Mouse (Mus musculus): ENCODE data around the gene Tbce.
A peak's percentile ranks its signal among the peaks of the same experiment; 100 is the strongest.
"Not testable (repeated sequence)": the region's sequence is repeated elsewhere in the genome, so short reads cannot be mapped to it uniquely, and the experiment has no call there.

The Tbce gene

DNA sequence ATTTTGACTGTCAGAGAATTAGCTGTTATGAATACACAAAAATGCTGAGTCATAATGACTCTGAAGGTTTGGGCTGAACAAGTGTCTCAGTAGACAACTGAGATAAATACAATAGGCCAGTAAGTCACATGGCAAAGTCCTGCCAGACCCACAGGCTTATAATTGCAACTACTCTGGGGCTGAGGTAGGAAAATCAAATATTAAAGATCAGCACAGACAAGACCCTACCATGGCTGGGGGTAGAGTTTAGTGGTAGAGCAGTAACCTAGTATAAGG is 5.4 kb downstream of the Tbce start:
- no peak for DNase-seq (ENCODE audit: low spot score in 2 of 2)

DNA sequence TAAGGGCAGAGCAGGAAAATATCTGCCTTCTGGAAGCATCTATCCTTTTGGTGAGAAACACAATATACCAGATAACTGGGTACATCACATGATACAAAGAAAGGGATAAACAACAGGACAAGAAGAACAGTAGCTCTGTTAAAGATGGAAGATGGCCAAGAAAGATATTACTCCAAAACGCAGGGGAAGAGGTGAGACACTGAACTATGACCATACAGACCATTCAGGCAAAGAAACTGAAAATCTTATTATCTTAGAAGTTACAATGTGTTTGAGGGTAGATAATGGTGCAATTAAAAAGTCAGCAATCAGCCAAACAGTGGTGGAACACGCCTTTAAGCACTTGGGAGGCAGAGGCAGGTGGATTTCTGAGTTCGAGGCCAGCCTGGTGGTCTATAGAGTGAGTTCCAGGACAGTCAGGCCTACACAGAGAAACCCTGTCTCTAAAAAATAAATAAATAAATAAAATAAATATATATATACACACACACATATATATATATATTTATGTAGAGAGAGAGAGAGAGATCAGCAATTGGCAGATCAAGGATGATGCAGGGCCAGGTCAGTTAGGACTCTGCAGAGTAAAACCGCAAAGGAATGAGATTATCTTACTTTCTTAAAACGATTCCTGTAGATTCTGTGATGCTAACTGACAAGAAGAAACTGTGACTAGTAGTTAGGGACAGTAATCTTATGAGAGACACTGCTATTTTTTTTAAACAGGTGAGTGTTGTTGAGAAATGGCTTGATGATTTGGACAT is 5.9 kb downstream of the Tbce start:
- no peak for DNase-seq (ENCODE audit: low spot score in 2 of 2)

DNA sequence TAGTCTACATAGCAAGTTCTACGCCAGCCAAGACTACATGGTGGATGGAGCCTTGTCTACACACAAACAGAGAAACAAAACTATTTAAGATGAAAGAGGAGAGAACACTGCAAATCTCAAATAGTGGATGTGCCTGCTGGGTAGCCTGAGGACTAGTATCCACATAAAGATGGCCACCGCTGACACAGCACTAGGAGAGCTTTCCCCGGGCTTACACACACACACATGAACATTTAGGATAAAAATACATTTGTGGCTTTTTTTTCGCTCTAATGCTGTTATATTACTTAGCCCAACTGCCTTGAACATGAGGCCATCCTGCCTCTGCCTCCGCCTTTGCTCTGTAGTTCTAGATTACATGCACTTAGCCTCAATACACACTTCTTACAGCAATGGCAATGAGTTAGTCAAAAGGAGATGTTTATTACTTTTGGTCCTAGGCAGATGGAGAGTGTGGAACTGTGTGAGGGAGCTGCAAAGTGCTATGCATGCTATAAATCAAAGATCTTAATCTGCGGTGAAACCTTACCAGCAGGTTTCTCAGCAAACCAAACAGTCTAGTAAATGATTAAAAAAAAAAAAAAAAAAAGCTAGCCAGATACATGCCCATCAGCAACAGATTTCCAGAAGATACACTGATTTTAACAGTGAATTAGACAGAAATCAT is 13.2 kb downstream of the Tbce start:
- no peak for DNase-seq (ENCODE audit: low spot score in 2 of 2)

DNA sequence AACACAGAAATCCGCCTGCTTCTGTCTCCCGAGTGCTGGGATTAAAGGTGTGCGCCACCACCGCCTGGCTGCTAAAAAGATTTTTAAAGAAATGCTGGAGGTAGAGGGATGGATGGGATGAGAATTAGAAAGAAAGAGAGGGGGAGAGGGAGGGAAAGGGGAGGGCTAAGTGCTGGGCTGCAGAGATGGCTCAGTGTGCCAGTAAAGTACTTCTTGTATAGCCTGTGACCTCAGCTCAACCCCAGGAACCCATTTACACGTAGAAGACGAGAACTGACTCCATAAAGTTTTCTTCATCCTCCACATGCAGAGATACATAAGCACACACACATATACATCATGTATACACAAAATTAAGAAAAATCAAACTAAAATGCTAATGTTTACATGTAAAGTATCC is 13.9 kb downstream of the Tbce start:
- DNase-seq (ENCODE audit: low spot score in 2 of 2), result no peak

DNA sequence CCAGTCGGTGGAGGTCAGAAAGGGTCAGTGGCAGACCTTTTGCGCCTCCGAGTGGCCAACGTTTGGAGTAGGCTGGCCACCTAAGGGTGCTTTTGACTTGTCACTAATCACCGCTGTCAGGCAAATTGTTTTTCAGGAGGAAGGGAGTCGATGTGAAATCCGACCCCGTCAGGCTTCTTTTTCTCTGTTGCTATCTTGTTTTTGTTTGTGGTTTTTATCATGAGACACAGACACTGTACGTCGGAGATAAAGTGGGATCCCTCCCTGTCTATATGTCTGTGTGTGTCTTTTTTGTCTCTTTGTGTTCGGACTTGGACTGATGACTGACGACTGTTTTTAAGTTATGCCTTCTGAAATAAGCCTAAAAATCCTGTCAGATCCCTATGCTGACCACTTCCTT is 18.0 kb downstream of the Tbce start:
- not testable (repeated sequence) for DNase-seq (ENCODE audit: low spot score in 2 of 2)

DNA sequence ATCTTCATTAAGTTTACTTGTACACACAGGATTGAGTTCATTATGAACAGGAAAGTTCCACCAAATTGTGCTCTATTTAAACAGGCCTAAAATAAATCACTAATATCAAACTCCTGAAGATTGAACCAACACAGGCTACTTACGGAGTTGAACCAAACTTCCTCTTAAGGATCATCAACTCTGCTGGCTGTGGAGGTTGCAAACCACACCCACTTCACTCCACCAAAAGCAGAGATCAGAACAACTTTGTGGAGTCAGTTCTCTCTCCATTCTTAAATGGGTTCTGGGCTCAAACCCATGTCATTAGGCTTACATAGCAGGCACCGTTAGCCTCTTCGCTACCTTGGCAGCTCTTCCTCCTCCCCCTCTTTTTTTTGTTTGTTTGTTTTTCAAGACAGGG is 20.6 kb downstream of the Tbce start:
- DNase-seq (ENCODE audit: low spot score in 2 of 2), result no peak

DNA sequence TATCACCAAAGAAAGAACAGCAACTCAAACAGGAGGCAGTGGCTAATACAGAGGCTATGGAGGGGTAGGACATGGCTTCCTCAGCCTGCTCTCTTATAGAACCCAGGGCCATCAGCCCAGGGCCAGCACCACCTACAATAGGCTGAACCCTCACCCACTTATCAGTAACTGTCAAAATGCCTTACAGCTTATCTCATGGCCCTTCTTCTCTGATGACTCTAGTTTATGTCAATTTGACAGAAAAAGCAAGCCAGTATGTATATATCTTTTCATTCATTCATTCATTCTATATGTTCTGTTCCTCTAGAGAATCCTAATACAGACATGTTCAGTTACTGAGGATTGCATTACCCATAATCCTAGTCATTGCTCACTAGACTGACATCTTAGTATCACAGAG is 21.2 kb downstream of the Tbce start:
- DNase-seq (ENCODE audit: low spot score in 2 of 2), result no peak

DNA sequence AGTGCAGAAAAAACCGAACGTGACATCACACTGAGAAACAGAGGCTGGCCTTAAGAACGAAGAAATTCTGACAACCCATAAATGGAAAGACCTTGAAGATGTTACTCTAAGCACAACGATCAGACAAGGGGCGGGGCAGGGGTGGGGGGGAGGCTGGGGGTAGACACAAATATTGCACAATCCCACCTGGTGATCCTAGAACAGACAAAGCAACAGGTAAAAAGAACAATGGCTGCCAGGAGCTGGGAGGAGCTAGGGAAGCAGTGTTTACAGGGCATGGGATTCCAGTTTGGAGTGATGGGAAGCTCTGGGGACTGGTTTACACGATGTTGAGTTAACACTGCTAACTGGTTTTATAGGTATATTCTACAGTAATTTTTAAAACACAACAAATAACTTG is 23.8 kb downstream of the Tbce start:
- no peak for DNase-seq (ENCODE audit: low spot score in 2 of 2)

DNA sequence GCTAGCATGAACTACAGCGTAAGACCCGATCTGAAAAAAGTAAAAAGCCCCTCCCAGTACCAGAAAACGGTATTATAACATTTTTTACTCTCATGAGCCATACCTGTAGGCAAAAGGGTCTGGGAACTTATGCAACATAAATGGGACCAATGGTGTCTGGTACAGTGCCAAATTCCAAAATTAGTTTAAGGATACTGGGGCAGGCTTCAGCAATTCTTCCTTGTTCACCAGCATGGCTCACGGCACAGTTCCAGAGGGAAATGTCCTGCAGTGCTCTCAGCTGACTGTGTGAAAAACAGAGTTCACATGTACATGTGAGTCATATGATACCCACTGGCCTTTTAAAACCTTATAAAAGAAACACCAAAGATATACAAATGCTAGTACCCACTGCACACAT is 24.9 kb downstream of the Tbce start:
- no peak for DNase-seq (ENCODE audit: low spot score in 2 of 2)

DNA sequence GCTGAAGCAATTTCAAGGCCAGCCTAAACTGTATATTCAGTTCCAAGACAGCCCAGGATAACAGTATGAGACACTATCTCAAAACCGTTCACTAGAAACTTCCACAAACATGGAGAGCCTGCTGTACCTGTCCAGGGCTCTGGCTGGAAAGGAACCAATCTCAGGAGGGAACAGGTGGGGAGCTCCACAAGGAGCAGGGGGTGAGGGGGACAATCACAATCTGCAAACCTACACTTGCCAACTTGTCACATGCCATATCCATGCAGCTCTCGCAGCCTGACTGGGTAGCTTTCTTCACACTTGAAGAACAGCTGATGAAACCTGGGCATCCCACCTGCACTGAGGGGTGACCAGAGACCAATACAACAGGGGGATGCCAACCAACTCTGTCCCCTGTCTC is 25.4 kb downstream of the Tbce start:
- DNase-seq (ENCODE audit: low spot score in 2 of 2), result no peak

DNA sequence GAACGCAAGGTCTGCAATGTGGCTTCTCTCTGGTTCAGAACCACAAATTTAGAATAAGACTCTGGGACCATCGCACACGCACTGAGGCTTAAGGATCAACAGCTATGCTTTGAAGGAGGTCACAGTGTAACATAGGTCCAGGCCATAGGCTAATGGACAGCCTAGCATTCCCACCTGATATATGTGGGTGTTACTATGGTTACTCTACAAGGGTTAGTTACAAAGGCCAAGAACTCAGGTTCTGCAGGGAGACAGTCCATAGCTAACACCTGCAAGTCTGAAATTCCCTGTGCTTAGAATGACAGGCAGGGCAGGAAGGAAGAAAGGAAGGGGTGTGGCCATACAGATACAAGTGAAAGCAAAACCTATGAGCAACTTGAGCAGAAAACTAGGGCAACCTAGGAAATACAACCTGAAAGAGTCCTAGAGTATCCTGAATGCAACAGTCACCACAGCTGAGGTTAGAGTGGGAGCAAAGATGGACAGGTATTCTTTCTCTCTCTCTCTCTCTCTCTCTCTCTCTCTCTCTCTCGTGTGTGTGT is 27.9 kb downstream of the Tbce start:
- no peak for DNase-seq (ENCODE audit: low spot score in 2 of 2)

DNA sequence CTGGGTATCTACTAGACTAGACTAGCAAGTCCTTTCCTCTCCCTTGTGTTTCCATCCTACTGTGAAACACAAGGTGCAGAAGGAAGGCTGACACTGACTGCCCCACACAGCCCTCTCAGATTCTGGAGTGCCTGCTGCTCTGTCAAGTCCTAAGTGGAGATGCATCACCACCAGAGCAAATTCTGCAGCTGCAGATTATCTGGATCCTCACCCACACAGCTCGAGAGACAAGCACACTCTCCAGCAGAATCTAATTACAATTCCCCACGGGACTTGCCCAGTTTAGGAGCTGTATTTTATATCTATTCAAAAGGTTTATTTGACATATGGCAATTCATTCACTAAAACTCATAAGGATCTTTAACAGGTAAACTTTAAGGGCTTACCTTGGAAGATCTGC is 33.4 kb downstream of the Tbce start:
- DNase-seq (ENCODE audit: low spot score in 2 of 2), result peak in 1 of 2 experiments; percentile 13

DNA sequence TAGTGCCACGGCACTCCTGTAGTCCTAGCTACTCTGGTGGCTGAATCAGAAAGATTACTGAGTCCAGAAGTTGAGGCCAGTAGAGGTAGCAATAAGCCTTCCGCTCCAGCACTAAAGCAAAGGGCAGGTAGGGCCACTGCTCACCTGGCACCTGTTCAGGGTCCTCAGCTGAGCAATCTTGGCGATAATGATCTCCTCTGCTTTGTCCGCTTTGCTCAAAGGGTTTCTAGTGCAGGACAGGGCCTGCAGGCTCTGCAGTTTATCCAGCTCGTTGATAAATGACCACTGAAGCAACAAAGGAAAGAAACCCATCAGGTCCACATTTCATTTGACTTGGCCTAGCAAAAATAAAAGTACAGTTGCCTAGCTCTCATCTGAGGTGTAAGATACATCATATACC is 34.4 kb downstream of the Tbce start:
- no peak for DNase-seq (ENCODE audit: low spot score in 2 of 2)

DNA sequence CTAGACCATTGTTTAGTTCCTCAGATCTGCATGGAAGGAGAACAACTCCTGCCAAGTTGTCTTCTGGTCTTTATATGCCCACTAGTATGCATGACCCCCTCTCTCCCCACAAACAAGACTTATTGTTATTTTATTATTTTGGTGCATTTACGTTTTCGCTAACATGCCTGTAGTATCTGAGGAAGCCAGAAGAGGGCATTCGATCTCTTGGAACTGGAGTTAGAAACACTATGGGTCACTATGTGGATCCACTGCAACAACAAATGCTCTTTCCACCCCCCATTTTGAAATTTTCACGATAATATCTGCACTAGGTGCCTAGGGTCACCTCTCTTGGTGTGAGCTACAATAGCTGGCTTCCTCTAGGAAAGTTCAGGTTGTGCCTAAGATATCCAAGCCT is 35.4 kb downstream of the Tbce start:
- no peak for DNase-seq (ENCODE audit: low spot score in 2 of 2)

DNA sequence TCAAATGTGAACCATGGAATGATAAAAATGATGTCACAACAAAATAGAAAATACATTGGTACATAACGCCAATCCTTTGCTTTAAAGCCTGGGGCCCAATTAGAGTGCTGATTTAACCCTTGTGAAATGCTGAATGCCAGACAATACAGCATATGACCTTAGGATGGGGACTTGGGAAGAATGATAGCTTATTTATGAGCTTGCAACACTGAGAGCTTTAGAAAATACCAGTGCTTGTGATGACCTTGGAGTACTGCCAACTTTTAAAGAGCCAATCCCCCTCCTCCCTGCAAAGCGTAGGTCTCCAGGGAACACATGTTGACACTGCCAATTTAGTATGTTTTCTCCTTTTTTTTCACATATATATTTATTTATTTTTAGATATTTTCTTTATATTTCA is 36.7 kb downstream of the Tbce start:
- DNase-seq (ENCODE audit: low spot score in 2 of 2), result no peak

DNA sequence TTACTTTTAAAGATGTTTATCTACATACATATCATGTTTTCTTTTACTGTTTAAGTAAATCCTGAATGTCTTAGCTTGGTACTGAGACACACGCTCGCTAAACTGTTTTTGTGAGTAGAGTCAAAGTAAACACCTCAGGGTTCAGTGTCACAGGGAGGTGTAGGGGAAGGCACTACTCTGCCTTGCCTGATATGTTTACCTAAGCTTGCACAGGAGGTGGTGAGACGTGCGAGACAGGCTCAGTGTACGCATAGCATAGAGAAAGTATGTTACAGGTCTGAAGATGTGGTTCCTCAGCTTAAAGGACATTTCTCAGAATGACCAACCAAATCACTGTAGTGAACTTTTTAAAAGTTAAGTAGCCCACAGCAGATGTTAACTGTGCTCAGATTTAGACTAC is 42.0 kb downstream of the Tbce start:
- DNase-seq (ENCODE audit: low spot score in 2 of 2), result no peak

DNA sequence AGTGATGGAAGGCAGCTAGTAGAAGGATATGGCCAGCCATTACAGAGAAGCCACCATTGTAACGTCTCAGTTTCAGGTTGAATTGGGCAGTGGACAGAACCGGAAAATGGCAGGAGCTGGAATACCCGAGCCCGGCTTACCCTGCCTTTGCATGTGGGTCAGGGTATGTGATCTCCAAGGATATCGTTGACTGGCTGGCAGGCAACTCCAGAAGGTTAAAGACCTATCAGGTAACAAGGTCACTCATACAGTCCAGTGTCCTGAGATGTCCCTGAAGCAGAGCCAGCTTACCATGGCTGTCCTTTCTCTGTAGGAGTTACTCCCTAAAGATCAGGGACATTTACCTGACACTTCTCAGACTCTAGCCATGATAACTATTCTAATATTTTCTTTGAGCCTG is 44.4 kb downstream of the Tbce start:
- no peak for DNase-seq (ENCODE audit: low spot score in 2 of 2)

DNA sequence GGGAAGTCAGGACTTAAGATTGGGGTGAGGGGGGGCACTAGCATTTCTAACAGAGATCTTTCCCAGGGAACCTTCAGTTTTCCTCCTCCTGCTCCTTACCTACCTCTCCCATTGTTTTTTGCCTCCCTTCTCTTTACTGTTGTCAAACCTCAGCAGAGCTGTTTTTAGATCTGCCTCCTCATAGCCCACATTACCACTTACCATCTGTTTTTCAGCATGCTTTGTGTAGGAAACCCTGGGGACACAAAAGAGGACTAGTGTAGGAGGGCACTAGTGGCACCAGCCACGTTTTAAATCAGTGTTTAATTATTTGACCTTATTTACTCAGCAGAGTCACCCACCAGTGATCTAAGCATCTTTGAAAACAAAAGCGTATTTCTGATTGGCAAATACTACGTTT is 46.4 kb downstream of the Tbce start:
- DNase-seq (ENCODE audit: low spot score in 2 of 2), result peak; percentile 21 to 52

DNA sequence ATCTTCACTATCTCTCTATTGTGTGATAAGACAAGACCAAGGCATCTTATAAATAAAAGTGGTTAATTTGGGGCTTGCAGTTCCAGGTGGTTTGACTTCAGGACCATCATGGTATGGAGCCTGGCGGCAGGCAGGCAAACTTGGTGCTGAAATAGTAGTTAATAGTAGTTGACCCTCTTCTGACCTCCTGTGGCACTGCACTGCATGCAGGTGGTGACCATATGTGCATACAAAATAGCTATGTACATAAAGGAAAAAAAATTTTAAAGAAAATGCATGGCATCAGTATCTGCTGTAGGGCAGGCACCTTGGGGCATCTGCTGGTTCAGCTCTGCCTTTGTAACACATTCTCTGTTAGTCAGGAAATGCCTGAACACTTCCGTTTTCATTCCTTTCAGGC is 49.0 kb downstream of the Tbce start:
- DNase-seq (ENCODE audit: low spot score in 2 of 2), result no peak

DNA sequence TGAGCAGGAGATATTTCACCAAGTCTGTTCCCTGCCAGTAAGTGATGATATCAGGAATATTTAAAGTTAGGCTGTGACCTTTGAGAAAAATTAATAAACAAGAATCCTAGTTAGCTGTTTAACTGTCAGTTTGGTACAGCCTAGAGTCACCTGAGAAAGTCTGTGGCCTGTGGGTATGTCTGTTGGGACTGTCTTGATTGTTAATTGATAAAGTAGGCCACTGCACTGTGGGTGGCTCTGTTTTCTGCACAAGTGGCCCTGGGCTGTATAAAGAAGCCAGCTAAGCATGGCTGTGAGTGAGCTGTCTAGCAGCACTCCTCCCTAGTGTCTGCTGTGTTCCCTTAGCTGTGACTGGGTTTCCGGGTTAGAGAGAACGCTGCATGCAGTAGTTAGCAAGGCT is 50.3 kb downstream of the Tbce start:
- DNase-seq (ENCODE audit: low spot score in 2 of 2), result no peak

DNA sequence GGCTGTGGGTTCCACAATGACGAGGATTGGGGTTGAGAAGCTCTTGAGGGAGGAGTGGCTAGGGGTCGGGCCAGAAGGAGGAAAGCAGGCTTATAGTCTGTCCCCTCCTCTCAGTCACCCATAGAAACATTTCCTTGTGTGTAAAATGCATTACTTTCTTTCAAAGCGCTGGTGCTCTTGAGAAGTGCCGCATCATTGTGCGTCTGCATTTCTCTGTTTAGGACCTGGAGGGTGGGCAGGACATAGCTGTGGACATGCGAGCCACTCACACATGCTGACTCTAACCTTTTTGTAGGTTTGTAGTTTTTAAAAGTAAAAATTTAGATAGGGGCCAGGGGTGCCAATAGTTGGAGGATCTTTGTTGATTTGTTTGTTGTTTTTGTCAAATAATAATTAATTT is 55.9 kb downstream of the Tbce start:
- DNase-seq (ENCODE audit: low spot score in 2 of 2), result no peak

DNA sequence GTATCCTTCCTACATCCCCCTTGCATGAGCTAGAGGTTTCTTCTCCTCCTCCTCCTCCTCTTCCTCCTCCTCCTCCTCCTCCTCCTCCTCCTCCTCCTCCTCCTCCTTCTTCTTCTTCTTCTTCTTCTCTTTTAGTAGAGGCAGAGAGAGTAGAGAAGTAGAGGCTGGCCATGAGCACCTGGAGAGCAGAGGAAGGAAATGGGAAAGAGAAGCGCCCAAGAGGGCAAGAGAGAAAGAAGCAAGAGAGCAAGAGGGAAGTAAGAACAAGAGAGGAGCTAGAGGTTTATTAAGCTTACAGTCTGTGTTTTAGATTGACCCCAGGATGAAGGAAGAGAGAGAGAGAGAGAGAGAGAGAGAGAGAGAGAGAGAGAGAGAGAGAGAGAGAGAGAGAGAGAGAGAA is 57.6 kb downstream of the Tbce start:
- DNase-seq (ENCODE audit: low spot score in 2 of 2), result not testable (repeated sequence)

DNA sequence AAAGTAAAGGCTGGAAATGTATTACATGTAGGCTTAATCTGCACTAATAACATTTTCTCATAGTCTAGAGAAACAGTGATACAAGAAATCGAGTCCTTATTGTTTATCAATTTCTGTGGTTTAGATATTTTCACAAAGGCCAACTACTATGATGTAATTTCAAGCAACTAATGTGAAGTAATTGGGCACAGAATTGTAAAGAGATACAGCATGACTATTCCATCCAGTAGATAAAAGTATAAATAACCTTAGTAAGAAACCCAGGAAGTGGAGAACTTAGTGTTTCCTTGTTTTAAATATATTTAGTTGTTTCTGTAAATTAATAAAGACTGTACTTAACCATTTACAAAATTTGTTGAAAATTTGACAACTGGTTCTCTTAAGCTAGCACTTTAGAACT is 69.6 kb downstream of the Tbce start:
- no peak for DNase-seq (ENCODE audit: low spot score in 2 of 2)

DNA sequence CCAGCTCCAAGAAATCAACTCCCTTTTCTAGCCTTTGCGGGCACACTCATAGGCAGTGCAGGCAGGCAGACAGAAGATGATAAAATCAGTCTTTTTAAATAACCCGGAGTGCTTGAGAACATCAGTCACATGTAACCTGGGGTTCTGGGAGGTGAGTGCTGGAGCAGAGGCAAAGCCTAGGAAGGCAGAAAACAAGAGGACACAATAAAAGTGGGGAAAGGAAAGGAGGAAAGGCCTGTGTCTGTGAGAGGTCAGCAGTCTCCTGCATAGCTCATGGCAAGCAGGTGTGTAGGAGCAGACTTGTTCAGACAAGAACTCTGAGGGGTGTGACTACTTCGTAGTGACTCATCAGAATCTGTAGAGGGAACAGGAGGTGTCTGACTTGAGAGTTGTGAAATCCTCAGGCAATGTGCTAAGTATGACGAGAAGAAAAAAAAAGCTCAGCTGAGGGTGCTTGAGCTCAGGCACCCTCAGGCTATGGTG is 70.8 kb downstream of the Tbce start:
- peak; percentile 55 to 63 for DNase-seq (ENCODE audit: low spot score in 2 of 2)

All from frontal cortex, postnatal 36 days (tissue).